Mouse (Mus musculus): Measurements from ENCODE around the gene Enpp5. TPM values are rescaled to one million over a fixed set of nuclear protein-coding genes. Genes with fewer than 3 reads are reported as not detected.

Enpp5 gene
- total RNA-seq, 2 experiments from 2014 or later: 2.7 TPM; not detected in 1

DNA sequence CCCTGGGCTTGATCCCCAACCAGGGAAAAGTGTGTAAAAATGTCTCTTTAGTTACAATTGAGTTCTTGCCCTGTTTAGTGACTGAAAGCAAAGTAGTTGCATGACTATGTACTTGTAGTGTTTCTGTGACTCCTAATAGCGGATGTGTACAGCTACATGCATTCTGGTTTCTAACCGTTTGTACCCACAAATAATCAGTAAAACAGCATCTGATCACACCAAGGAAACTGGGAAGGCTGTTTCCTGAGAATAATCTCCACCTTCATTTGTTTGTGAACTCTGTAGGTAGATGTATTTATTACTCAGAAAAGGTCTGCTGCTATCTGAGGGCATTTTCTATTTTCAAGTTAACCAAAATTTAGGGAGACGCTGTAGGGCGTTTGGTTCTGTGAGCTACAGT, 4.5 kb downstream of the Enpp5 start:
- ATAC-seq (replicated peaks; ENCODE audit: low FRiP score, poor library complexity, severe bottlenecking): no peak

DNA sequence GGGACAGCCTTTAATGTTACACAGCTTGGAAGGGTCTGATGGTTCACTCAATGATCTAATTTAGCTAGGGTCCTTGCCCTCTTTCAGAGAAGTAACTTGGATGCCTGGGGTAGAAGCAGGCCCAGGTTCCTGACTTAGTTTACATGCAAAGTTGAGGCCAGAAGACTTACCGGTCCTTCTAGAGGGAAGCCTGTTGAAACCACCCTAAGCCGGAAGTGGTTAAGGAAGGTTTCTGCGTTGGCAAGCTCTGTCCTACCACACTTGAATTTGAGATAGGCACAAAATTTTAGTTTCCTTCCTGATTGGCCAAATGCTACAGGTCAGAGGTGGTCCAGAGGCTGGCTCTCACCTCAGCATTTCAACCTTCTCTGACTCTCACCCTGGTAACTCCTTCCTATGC, 9.6 kb downstream of the Enpp5 start:
- ATAC-seq (replicated peaks; ENCODE audit: low FRiP score, poor library complexity, severe bottlenecking): no peak

DNA sequence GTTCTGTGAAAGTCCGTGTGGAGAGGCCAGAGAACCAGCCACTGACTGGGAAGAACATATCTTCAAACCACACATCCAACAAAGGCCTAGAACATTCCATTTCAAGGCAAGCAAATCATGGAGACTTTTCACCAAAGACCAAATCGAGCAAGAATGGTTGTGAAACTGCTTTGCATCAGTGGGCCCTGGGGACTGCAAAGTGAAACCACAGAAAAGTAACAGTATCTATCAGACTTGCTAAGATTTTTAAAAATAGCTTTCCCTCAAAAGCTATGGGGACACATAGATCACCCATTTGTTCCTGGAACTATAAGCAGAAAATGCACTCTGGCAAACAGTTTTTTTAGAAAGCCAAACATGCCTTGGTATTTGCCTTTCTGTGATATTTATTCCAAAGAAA, 12.3 kb downstream of the Enpp5 start:
- no peak for ATAC-seq (replicated peaks; ENCODE audit: low FRiP score, poor library complexity, severe bottlenecking)

DNA sequence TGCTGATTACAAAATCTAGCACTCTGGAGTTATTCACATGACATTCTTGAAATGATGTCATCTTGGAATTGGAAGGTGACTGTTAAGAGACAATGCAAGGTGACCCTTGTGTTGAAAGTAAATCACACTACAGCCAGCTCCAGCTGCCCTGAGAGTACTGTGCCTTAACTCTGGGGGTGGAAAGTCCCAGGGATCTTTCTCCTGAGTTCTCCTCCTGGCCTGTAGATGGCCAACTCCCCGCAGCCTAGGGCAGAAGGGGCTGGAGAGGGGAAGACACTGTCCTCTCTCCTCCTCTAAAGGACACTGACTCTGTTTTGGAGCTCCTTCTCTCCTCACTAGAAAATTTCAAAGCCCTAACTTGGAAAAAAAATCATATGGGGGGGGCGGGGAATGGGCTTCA, 12.9 kb downstream of the Enpp5 start:
- no peak for ATAC-seq (replicated peaks; ENCODE audit: low FRiP score, poor library complexity, severe bottlenecking)

DNA sequence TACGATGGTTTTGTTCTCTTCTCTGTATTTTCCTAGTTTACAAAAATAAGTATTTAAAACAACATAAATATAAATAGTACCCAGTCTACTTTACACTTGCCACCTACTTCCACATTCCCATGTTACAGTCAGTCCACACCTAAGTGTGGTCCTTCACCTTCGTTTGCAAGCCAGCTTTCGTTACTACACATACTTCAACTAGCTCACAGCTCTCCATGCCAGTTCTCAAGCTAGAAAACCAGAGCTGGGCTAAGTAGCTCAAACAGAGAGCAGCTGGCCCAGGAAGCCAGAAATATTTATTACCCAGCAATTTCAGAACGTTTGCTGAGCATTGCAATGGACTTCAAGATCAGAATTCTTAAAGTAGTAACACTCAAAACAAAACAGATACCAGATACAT, 21.9 kb downstream of the Enpp5 start:
- ATAC-seq (replicated peaks; ENCODE audit: low FRiP score, poor library complexity, severe bottlenecking): no peak

DNA sequence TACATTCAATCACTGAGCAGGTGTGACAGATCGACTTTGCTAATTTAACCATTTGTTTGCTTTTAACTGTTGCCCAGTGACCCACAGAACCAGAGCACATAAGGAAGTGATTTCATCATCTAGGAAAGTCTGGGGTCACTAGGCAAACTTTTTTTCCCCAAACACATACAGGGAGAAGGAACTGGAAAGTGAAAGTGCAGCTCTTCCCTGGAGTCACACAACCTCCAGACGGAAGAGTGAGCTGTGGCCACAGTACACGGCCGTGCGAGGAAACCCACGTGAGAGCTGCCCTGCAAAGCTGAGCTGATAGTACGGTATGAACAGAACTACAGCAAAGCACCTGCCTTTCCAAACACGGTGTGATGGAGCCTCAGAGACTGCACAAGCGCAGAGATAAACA, 22.3 kb downstream of the Enpp5 start:
- ATAC-seq (replicated peaks; ENCODE audit: low FRiP score, poor library complexity, severe bottlenecking): no peak

DNA sequence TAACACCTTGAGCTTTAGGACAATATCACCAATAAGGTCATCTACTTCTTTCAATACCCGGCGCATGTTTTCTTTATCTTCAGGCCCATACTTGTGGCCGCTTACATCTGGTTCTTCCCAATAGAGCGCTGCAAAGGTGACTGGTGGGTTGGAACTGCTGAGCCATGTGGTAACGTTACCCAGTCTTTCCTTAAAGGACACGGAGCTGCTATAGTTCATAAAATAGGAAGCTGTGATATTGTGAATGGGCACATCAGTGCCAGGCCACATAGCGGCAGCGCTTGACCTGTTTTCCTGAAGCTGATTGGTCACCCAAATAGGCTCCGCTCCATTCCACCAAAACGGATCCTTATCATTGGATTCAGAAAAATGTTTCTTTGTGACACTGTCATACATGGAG, 23.3 kb downstream of the Enpp5 start:
- ATAC-seq (replicated peaks; ENCODE audit: low FRiP score, poor library complexity, severe bottlenecking): no peak

DNA sequence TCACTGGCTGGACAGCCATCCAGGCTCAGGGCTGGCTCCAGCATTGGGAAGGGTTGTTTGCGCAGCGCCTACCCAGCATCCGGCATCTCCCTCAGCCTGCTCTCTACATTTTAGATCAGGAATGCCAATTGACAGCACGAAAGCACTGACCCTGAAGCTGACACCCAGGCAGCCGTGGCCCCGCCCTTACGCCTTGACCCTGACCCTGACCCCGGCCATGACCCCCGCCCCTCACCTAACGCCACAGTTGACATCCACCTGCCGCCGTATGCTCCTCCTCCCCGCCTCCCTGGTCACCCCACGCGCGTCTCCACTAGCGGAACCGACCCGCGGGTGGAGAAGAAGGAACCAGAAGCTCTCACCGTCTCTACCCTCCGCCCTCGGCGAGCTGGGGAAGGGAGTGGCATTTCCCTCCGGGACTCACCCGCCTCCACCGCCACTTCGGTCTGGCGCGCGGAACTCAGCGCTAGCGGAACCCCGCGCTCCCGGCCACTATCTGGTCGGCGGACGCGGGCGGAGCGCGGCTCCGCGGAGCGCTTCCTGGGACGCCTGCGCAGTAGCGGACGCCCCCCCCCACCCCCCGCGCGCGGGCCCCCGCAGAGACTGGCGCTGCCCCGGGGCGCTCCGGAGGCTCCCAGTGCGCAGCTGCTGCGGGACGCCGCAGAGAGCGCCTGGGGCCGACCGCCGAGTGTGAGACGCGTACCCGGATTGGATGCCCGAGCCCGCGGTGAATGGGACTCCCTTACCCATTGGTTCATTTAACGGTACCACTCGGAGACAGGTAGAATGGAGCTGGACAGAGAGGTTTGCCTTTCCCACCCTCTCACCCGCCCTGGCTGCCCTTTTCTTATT, 26.9 kb downstream of the Enpp5 start, which contains the start of gene Enpp4:
Enpp4 (minus strand) TSS at position 523 of the 852 bp plus-strand sequence.
- ATAC-seq (replicated peaks; ENCODE audit: low FRiP score, poor library complexity, severe bottlenecking): peak; percentile 90

DNA sequence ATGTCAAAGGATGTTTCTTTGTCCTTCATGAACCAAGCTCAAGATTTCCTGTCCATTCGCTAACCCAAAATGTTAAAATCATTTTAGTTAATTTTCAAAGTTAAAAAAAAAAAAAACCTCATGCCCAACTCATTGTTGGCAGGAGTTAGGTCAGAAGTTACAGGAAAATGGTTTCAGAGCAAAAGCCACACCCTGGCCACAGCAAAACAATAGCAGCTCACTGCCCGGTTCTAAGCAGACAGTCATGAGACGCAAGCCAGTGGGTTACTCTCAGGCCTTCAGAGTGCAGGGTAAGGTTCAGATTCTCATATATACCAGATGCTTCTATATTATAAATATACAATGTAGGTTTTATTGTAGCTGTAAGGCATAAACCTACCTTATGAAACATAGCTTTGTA, 29.7 kb downstream of the Enpp5 start:
- no peak for ATAC-seq (replicated peaks; ENCODE audit: low FRiP score, poor library complexity, severe bottlenecking)

DNA sequence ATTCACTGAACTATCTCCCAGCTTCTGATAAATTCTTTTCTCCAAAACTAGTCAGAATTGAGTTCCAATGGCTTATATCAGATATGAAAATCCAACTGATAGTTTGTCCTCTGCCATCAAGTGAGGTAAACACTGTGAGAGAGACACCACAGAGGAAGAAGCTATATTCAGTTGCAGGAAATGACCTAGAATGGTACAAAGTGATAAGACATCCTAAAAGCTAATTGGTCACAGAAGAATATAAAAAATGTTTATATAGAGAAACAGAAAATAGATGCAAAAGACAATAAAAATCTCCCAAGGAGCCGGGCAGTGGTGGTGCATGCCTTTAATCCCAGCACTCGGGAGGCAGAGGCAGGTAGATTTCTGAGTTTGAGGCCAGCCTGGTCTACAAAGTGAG, 38.0 kb downstream of the Enpp5 start:
- no peak for ATAC-seq (replicated peaks; ENCODE audit: low FRiP score, poor library complexity, severe bottlenecking)

DNA sequence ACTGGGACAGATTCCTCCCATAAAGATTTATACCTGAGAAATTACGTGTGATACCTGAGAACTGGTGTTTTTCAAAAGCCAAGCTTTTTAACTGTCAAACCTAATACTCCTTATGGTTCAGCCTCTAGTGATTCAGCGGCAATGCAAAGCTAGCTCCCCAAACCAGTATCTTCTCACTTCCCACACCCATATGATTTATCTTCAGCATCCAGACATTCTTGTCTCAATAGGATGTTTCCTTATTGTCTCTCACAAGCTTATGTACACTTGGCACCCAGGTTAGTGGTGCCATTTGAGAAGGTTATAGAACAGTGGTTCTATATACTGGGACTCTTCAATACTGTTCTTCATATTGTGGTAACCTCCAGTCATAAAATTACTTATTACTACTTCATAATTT, 39.1 kb downstream of the Enpp5 start:
- ATAC-seq (replicated peaks; ENCODE audit: low FRiP score, poor library complexity, severe bottlenecking): no peak

DNA sequence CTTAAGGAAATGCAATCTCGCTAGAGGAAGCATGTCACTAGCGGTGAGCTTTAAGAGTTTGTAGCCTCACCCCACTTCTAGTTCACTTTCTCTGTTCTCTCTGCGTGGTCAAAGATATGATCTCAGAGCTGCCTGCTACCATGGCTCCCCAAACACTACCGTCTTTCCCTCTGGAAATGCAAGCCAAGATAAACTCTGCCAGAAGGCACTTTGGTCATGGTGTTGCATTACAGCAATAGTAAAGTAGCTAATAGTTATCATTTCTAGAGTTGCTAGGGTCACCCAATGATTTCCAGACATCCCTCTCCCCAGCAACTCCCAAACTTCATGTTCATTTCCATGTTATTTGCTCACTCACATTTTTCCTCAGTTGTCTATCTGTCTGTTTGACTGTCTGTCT, 39.6 kb downstream of the Enpp5 start:
- ATAC-seq (replicated peaks; ENCODE audit: low FRiP score, poor library complexity, severe bottlenecking): no peak

DNA sequence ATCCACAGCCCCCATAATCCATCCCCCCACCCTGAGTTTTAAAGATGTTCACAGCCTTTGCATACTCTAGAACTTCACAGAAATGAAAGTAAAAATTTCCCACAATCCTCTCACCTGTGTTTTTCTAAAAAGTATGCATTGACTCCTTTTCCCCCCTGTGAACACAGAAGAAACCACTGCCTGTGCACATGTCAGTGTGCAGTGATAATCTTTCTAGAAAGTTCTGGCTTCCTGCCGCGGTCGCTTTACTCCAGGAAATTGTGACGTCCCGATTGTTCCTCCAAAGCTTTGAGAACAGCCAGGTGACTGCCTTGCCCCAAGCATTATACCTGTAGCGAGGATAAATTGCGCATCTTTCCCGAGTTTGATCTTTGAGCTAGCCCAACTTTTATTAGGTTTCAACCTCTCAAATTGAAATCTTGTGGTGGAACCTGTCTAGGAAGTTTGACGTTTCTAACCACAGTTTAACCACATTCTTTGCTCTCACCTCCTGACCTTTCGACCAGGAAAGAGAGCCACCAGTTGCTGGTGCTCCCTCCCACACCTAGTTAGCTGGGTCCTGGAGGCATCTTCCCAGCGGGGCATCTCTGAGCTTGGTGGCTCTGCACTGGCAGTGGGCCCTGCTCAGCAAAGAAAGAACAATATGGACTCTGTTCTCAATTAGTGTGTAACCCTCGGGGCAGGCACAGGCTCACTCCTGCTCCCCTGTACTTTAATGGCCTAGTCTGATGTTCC, 42.9 kb downstream of the Enpp5 start:
- ATAC-seq (replicated peaks; ENCODE audit: low FRiP score, poor library complexity, severe bottlenecking): no peak

DNA sequence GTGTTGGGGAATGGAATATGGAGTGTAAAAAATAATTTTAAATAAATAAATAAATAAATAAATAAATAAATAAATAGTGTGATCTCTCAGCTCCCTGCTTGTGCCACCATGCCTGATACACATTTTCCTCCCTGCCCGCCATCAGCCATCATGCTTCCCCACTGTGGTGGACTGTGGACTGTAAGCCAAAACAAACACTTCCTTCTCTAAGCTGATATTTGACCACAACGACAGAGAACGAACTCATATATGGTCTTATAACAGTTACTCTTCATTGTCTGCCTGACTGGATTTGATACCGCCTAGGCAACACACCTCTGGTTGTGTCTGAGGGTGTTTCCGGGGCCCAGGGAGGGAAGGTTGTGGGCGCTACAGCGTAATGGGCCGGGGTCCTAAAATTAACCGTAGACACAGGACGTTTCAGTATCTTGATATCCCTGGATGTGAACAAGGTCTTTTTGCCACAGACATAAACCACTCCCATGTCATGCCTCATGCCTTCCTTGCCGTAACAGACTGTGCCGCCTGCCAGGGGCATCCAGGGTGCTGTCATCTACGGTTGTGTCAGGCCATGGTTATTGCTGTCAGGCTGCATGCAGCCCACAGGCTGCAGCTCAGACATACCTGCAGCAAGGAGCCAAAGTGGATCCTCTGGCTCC, 50.6 kb downstream of the Enpp5 start:
- ATAC-seq (replicated peaks; ENCODE audit: low FRiP score, poor library complexity, severe bottlenecking): no peak

DNA sequence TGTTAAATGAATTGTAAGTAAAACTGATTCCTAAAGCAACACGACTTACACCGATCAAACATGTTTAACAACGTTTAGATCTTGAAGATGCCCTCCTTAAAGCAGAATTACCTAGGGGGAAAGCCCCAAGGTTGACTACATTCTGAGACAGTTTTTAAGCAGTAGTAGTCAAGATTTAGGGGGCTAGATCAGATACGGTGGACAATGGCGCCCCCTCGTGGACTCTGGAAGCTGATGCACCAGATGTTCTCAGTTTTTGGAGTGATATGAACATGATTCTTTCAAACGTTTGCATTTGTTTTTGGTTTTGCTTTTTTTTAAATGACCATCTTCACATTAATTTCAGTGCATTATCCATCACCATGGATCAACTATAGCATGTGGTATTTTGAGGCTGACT, 51.8 kb downstream of the Enpp5 start:
- ATAC-seq (replicated peaks; ENCODE audit: low FRiP score, poor library complexity, severe bottlenecking): 0 out of 2 replicates have a peak, but pooled peaks have one; percentile 55

DNA sequence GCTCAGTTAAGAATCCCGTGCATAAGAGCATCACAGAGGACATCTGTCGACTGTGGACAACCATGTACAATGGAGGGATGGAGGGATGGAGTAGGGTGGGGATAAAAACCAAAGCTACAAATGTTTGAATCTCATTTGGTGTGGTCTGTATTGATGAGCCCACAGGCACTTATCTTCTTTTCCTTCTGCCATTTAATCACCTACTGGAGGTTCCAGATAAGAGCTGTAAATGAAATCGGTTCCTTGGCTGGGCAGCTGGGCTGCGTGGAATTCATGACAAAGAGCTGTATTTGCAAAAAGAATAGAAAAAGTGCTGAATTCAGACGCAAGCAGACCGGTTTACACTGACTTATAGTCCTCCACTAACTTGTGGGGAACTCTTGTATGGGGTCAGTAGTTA, 55.5 kb downstream of the Enpp5 start:
- no peak for ATAC-seq (replicated peaks; ENCODE audit: low FRiP score, poor library complexity, severe bottlenecking)

DNA sequence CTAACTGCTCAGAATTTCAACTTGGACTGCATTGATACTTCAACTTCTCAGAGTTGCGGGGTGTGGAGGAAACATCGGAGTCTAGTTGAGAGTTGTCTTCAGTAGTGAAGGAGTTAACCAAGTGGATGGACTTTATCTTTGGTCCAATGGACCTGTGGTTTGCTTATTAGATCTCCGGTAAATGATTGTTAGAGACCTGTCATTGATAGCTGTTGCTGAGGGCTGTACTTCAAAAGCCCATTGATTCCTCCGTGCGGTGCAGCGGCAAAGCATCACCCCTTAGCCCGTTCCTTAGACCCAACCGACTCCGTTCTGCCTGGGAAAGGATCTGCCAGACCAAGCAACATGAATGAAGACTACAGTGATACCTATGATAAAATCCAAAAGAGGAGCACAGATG, 55.9 kb downstream of the Enpp5 start:
- no peak for ATAC-seq (replicated peaks; ENCODE audit: low FRiP score, poor library complexity, severe bottlenecking)

DNA sequence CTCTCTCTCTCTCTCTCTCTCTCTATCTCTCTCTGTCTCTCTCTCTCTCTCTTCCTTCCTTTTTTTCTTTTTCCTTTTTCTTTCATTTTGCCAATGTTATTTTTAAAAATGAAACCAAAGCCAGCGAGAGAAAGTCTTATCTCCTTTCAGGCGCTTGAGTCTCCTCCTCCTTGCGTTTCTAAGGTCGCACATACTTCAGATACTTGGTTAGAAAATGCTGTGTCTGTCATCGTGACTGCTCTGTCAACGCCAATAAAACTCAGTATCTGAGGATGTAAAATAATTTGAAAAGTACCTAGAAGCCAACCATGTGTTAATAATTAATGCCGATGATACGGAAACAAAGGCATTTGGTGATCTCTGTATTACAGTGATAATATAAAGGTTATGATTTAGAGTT, 57.4 kb downstream of the Enpp5 start:
- ATAC-seq (replicated peaks; ENCODE audit: low FRiP score, poor library complexity, severe bottlenecking): no peak

All from erythroblast, adult 5-6 weeks (primary cell).